Mouse (Mus musculus) left cerebral cortex, postnatal 4 days (tissue): Measurements from ENCODE around the gene Il1rap. TPM values are rescaled to one million over a fixed set of nuclear protein-coding genes. Genes with fewer than 3 reads are reported as not detected.

Experiments used
- DNase-seq: peaks from one replicate; pipeline ENCODE4 v3.0.0-alpha.2; 2022
- intact Hi-C: fragments of 180-260 bp; cut with DNase I; formaldehyde crosslinking; loops from one replicate; pipeline ENCODE4 v1.15.1; 2025
- total RNA-seq, 2 experiments: library from RNA; stranded (reverse); gene quantifications; 2 replicates each; pipeline ENCODE4 v1.2.3; 2021

Gene Il1rap
- total RNA-seq, 2 experiments from 2014 or later = 13.8 to 14.7 TPM

DNA sequence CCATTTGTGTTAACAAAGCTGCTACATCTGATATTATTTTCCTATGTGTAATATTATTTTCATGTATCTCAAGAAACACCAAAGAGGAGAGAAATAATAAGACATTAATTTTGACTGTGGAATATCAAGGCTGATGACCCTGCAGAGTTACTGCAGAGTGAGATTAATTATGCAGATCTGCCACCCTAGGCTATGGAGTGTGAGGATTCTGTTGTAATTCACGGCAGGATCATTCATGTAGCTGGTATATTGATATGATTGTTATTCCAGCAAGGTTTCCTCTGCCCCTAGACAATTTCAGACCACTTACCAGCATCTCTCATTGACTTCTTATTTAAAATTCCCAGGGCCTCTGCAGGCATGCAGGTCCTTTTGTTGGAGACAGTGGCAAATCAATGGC, 29.0 kb downstream of the Il1rap start:
- intact Hi-C loops = no loop called here

GRCm38 (mm10) chr16:26612499-26613220, 31.2 kb downstream of the Il1rap start:
- intact Hi-C loops = no loop called here
- peak; percentile 55 for DNase-seq

More for the DNA sequence above, 29.0 kb downstream of the Il1rap start:
- no peak for DNase-seq

- intact Hi-C loops = no loop called here
- DNase-seq = no peak
Measured at GRCm38 (mm10) chr16:26623141-26623540, 41.6 kb downstream of the Il1rap start.

GRCm38 (mm10) chr16:26626065-26626464, 44.6 kb downstream of the Il1rap start:
- intact Hi-C loops = no loop called here
- DNase-seq = no peak

GRCm38 (mm10) chr16:26634800-26635199, 53.3 kb downstream of the Il1rap start:
- intact Hi-C loops = no loop called here
- no peak for DNase-seq

- no peak for DNase-seq
- intact Hi-C loops = no loop called here
Measured at GRCm38 (mm10) chr16:26643077-26643476, 61.6 kb downstream of the Il1rap start.

DNA sequence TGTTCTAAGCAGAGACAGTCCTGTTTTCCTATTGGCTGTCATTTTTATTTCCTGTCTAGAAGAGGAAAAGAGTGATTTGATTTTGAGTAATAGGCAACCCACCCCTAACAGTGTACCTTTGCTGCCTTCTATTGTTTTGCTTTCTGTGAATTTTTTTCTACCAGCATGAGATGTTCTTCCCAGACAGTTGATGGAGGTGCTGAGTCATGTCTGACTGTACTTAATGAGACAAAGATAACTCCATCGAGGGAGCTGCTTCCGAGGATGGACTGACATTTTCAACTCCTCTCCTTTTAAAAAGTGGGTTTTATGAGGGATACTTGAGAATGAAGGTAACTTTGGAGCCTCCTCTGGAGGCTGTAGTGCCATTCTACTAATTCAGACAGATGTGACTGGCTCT, 64.6 kb downstream of the Il1rap start:
- intact Hi-C loops = no loop called here
- DNase-seq = no peak

DNA sequence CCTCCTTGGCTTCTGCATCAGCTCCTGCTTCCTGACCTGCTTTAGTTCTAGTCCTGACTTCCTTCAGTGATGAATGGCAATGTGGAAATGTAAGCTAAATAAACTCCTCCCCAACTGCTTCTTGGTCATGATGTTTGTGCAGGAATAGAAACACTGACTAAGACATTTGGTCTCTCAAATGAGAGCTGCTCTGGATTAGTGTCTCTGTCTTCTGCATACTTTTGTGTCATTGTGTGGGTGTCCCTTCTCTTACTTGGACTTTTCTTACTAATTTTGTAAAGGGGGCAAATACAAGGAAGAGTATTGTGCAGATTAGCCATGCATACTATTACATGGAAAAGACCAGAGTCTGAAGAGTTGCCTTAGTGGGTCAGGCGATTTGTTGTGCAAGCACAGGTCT, 65.5 kb downstream of the Il1rap start:
- no peak for DNase-seq
- intact Hi-C loops = no loop called here

DNA sequence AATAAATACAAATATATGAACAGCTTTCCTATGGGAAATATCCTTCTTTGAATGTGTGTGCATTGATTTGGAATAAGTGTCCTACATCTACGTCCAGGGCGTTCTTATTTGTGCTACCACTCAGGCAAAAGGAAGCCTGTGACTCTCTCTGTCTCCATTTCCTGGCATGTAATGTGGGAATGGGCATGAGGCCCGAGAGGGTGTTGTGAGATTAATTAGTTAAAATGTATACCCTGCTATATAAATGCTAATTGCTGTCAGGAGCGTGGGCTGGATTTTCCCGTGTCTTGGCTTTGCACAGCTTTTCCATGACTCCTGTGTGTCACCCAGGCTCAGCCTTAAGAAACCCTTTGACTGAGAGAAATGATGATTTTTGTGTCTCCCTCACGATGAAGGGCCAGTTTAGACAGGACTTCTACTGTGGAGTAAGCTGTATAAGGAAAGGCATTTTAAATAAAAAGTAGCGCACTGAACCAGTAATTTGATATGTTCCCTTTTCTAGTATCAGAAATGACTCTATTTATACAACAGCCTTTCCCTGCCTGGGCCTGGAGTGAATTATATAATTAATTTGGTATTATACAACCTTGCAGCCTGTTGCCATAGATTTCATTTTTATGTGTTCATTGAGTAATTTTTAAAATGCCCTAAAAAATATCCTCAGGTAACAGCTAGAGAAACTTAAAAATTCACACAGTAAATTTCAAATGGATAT, 81.4 kb downstream of the Il1rap start:
- intact Hi-C loops = no loop called here
- DNase-seq = peak; percentile 23

GRCm38 (mm10) chr16:26666401-26666800, 84.9 kb downstream of the Il1rap start:
- DNase-seq = no peak
- intact Hi-C loops = no loop called here

DNA sequence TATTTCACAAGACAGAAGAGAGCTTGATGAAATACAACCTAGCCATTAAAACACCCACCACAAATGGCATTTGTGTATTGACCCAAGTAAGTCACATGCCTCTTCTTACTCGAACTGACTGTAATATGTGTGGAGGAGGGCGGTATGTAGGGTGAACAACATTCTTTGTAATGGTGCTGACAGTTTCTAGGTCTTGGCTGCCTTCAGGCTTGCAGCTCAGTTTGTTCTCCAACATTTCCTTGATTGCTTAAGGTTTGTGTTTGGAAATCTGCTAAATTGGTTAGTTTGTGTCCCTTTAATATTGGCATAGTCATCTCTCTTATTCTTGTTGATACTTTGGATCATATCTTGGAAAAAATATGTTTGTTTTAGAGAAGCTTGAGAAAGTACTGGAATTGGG, 87.6 kb downstream of the Il1rap start:
- no peak for DNase-seq
- intact Hi-C loops = no loop called here

DNA sequence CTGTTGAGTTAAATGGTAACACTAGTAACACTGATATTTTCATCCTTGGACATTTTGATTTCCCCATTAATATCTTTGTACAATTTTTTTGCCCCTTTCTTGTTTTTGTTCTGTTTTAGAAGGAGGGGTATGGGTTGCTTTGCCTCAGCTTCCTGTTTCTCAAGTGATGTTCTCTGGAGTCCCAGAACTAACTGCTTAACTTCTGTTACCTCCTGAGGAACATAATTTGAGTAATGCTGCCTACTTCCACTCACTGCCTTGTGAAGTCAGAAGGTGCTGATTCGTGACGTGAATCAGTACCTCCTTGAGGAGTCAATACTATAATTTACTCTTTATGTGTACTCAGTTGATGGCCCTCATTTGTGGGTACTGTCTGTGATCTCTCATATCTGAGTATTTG, 98.9 kb downstream of the Il1rap start:
- intact Hi-C loops = no loop called here
- DNase-seq = no peak

DNA sequence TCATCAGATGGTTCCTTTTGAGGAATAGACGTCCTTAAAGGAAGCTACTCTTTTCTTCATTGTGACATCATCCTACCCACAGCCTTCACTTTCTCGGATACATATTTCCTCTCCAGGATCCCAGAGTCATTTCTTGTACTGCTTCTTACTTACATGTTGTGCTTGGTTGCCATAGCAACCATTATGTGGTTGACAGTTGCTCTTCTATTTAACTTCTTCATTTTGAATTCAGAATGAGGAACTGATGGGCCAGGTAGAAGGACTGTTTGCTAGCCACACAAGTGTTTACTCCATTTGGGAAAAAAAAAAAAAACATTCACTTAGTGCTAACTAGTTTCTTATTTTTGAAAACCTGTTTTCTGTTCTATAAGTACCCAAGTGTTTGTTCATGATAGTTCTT, 108.3 kb downstream of the Il1rap start:
- no peak for DNase-seq

DNA sequence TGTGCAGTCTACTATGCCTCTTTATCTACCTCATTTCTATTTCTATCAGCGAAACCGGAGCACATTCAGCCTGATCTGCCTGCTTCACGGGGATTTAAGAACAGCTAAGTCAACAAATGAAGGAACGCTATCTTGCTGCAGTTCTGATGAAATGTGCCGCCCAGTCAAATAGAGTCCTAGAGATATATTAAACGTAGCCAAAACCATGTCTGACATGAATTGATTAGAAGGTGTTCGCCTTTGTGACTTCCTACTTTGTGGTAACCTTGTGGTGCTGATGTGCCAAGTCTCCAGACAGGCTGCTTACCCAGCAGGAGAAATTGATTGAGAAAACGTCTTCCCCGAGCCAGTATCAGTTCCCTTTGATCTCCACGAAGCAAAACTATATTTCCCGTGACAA, 109.8 kb downstream of the Il1rap start:
- intact Hi-C loops = no loop called here
- no peak for DNase-seq

More for the DNA sequence above, 108.3 kb downstream of the Il1rap start:
- intact Hi-C loops = no loop called here

- intact Hi-C loops = no loop called here
- no peak for DNase-seq
Measured at GRCm38 (mm10) chr16:26698076-26698475, 116.6 kb downstream of the Il1rap start.

- intact Hi-C loops = no loop called here
- no peak for DNase-seq
Measured at GRCm38 (mm10) chr16:26700440-26701103, 119.1 kb downstream of the Il1rap start.

DNA sequence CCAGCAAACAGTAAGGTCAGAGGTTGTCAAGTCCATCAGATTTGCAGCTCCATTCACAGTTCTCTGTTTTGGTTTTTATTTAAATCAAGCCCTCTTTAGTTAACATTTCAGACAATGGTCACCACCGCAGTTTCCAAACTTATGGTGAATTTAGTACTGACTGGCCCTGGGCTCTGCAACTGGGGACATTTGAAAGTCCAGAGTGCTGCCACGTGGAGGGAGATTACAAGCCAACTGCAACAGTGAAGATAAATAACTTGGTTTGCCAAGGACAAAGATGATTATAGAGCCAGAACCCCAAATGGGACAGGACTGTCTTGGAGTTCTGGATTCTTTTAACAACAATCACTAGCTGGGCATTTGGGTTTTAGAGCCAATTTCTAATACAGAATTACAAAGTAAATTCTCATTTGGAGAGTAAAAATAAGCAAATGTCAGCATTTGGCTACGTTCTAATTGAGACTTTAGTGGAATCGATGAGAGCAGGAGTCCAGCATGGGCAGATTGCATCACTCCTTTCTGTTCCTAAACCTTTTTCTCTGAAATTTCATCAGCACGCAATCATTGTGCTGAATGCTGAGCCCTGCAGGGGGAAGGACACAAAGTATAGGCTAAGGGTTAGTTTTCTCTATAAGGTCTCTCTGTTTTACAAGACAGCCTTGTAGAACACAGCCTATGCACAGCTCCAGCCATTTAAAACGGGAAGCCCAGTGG, 124.3 kb downstream of the Il1rap start:
- intact Hi-C loops = no loop called here
- DNase-seq = no peak

DNA sequence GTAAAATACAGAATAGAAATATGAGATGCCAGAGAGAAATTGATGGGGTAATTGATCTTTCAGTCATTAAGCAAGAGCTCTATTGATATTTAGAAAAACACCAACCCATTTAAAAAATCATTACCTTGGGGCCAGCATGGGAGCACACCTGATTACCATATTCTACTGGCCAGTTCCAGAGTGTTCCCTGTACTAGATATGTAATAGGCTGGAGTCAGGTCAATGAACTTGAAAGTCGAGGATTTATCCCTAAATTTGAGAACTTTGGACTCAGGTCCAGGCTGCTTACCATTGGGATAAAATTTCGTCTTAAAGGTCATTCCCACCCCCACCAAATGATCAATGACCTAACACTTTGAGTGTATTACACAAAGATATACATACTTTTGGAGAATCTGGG, 125.0 kb downstream of the Il1rap start:
- intact Hi-C loops = no loop called here
- DNase-seq = no peak

DNA sequence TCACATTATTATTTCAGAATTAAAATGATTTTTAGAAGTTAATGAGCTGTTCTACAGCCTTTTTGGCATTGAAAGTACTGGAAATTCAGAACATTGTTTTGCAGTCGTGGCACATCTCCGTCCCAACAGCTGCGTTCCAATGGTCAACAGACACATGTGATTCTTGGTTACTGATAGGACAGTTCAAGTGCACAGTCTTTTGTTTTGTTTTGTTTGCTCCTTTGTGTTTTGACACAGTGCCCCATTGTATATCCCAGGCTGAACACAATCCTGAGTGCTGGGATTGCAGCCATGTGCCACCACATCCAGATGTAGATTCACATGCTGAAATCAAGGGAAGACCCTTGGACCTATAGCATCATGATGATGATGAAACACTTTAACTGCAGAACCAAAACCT, 129.4 kb downstream of the Il1rap start:
- no peak for DNase-seq
- intact Hi-C loops = no loop called here

GRCm38 (mm10) chr16:26713538-26714316, 132.2 kb downstream of the Il1rap start:
- intact Hi-C loops = no loop called here

More at GRCm38 (mm10) chr16:26713538-26714316, 132.2 kb downstream of the Il1rap start:
- no peak for DNase-seq
